8 mouse cellular contexts compared by ENCODE assay signal in the genomic region with DNA sequence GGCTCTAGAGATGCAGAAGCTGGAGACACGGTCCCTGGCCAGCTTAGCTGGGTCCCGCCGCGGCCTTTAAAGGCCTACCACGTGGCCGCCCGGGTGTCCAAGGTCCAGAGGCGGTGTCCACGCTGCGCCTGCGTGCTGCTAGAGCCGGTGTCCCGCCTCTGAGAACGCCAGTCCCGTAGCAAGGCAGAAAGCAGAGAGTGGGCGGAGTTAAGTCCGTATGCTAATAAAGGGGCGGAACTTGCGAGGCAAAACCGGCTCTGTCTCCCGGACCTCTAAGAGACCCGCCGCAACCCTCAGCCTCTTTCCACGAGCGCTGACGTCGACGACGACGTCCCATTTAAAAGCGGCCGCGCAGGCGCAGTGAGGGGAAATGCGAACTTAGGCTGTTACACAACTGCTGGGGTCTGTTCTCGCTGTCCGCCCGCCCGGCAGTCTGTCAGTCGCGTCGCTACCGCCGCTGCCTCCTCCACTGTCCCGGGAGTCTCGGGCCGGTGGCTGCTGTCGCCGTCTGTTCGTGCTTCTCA. TPM values are rescaled to one million over a fixed set of nuclear protein-coding genes. Genes with fewer than 3 reads are reported as not detected.
DNase-seq lines count a peak whose midpoint lies in the region; ATAC-seq lines count a peak whose summit lies in the region.

A gene (plus strand): TSS at position 275 of the 524 bp plus-strand sequence.

- H3K27me3 ChIP-seq in heart, embryonic 10.5 days (ENCODE audit: insufficient read depth, poor library complexity, severe bottlenecking): no peaks in the 10 kb centered on the region
- H3K27me3 ChIP-seq in kidney, embryonic 15.5 days: no peaks in the 10 kb centered on the region

- peak; percentile 95 for ATAC-seq in erythroblast, adult 5-6 weeks (replicated peaks; ENCODE audit: low FRiP score, poor library complexity, severe bottlenecking)
- ATAC-seq in kidney, embryonic 15.5 days (replicated peaks; ENCODE audit: low FRiP score): peak; percentile 97
- ATAC-seq in monocyte, adult 5-6 weeks (replicated peaks; ENCODE audit: insufficient number of reproducible peaks, low FRiP score, low TSS enrichment, poor library complexity, severe bottlenecking): peak; percentile 99

- H3K4me3 ChIP-seq in heart, embryonic 10.5 days: peak within 1 kb of the TSS; percentile 99
- H3K4me3 ChIP-seq in kidney, embryonic 15.5 days (replicated peaks): peak within 1 kb of the TSS; percentile 100

- under 1% methylated on average over 50 of the region's 50 CpGs for WGBS in heart, embryonic 10.5 days
- WGBS in kidney, embryonic 15.5 days: under 1% methylated on average over 50 of the region's 50 CpGs

- peaks cover 23% of the 10 kb centered on the region for H3K4me1 ChIP-seq in heart, embryonic 10.5 days
- peaks cover 22% of the 10 kb centered on the region for H3K4me1 ChIP-seq in kidney, embryonic 15.5 days

- peak within 1 kb of the TSS; percentile 100 for H3K27ac ChIP-seq in heart, embryonic 10.5 days
- H3K27ac ChIP-seq in kidney, embryonic 15.5 days: peak within 1 kb of the TSS; percentile 95

- no peaks in the 10 kb centered on the region for H3K9me3 ChIP-seq in heart, embryonic 10.5 days
- H3K9me3 ChIP-seq in kidney, embryonic 15.5 days (replicated peaks): no peaks in the 10 kb centered on the region

- H3K36me3 ChIP-seq in heart, embryonic 10.5 days: no peaks in the 10 kb centered on the region
- H3K36me3 ChIP-seq in kidney, embryonic 15.5 days: 0 out of 2 replicates have a peak, but pooled peaks cover 3% of the 10 kb centered on the region

- DNase-seq in B cell, adult 2 months: peak; percentile 97
- peak; percentile 100 for DNase-seq in brain, adult 2 months (ENCODE audit: low read depth, low spot score)
- DNase-seq in heart, embryonic 10.5 days (ENCODE audit: low spot score): peak; percentile 100
- peak; percentile 99 for DNase-seq in liver
- DNase-seq in spleen, postnatal 4 days (ENCODE audit: low spot score in 2 of 2): peak; percentile 99 to 100

- H3K9ac ChIP-seq in kidney, embryonic 15.5 days: peak within 1 kb of the TSS; percentile 100

- H3K4me2 ChIP-seq in kidney, embryonic 15.5 days: peak within 1 kb of the TSS; percentile 69

RNA-seq across cellular contexts. Expression of the gene that starts here (rescaled TPM):
- 145 and 146 TPM in 2 replicates for total RNA-seq in erythroblast, adult 5-6 weeks (2015; ENCODE audit: low replicate concordance)
- total RNA-seq in erythroblast, adult 5-6 weeks (2017; ENCODE audit: low replicate concordance): 336 and 395 TPM in 2 replicates
- 54.7 and 69.5 TPM in 2 replicates for polyA plus RNA-seq in heart, embryonic 10.5 days (2016; fragmentation: Nextera tagmentation; extraction: Ambion mirVana)
- polyA plus RNA-seq in kidney, embryonic 15.5 days (2015; fragmentation: Nextera tagmentation; extraction: Ambion mirVana): 92.2 and 95.1 TPM in 2 replicates
- total RNA-seq in monocyte, adult 5-6 weeks (2017): 127 to 181 TPM (median 138 TPM) in 3 replicates

Comparison
In these comparisons a context has a peak if more than half of its experiments do, and no peak if none do; other contexts are left out.
1. Peak in every context shown above with its lines: DNase-seq, ATAC-seq, H3K4me3 ChIP-seq and H3K27ac ChIP-seq.